Mouse (Mus musculus) cortical plate, adult 2 months (tissue): ENCODE measurements at regions not wholly inside any gene's neighbourhood (a gene's known extent, or its start where the extent isn't known, plus 50 kb on each side); places are given as distances from the start of the nearest gene placed in this dataset.

Source experiments
- CTCF ChIP-seq: fragments of 200-500 bp; IDR thresholded peaks from 2 replicates; pipeline ENCODE4 v1.5.1; 2011; ENCODE audit warnings: mild to moderate bottlenecking, control low read depth, low read length; ENCODE audit not compliant: insufficient read depth; ENCODE audit errors: extremely low read depth
- POLR2A ChIP-seq: fragments of 200-500 bp; IDR thresholded peaks from 2 replicates; pipeline ENCODE4 v1.6.1; 2011; ENCODE audit warnings: mild to moderate bottlenecking, low read length, control low read depth; ENCODE audit not compliant: insufficient read depth; ENCODE audit errors: extremely low read depth

DNA sequence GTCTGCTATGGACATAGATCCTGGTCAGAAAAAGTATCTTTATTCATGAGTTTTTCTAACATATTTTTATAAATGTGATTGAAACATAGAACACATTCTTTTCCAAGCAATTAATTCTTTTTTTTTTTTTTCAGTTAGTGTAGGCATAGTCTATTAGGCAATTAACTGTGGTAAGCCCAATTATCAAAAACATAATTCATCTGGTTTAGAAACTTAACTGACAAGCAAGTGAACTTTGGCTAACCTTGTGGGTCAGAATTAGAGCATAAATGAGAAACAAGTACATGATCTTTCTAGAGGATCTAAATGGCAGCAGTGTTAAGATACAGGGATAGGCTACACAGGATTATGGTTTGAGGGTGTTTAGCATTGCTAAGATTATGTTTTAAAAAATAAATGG, 1007.2 kb downstream of the Efnb2 start:
- TF ChIP-seq CTCF (no peak), POLR2A (no peak)
